Mouse (Mus musculus) cerebellum, postnatal 10 days (tissue): ENCODE results near the gene Palm.

Experiments
- DNase-seq, 2 experiments: peaks; one replicate each; pipeline ENCODE4 v3.0.0; 2021; ENCODE audit warnings: mixed read lengths in 2 of 2

Gene Palm

GRCm38 (mm10) chr10:79832026-79832785, 38.8 kb downstream of the Palm start:
- no peak for DNase-seq

GRCm38 (mm10) chr10:79832786-79833181, 39.4 kb downstream of the Palm start:
- no peak for DNase-seq

DNA sequence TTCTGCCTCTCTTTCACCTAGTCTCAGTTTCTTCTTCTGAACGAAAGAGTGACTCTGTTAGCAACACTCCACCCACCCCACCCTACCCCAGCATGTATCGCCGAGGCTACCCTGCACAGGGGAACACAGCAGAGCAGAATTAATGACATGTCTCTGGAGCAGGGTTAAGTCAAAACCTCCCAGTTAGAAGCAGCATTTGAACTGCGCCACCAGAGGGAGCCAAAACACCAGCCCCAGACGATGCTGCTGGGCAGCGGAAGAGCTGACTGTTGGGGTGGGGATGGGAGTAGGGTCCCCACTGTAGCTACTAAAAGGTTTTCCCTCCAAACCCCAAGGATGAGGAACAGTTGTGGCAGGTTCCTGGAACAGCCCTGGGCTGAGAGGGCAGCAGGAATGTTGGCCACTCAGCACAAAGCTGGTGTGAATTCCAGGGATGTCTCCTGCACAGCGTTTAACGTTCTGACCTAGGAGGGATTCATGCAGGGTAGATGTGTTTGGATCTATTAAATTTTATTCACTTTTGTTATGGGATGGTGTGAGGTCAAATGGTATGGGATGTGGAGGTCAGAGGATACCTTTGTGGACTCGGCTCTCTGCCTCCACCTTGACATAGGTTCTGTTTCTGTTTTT, 41.5 kb downstream of the Palm start:
- peak; percentile 90 to 92 for DNase-seq

DNA sequence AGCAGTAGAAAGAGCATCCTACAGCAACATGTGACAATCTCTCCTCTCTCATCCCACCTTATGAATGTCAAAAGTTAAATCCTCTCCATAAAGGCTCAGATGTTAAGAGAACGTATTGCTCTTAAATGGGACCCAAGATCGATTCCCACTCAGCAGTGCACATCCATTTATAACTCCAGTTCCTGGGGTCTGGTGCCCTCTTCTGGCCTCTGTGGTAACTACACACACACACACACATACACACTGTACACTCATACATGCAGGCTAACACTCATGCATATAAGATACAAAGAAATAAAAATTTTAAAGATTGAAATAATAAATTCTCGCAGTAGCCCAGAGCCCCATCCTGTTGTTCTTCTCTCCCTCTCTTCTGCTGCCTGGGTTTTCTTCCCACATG, 43.5 kb downstream of the Palm start:
- no peak for DNase-seq

GRCm38 (mm10) chr10:79838151-79838550, 44.8 kb downstream of the Palm start:
- no peak for DNase-seq

DNA sequence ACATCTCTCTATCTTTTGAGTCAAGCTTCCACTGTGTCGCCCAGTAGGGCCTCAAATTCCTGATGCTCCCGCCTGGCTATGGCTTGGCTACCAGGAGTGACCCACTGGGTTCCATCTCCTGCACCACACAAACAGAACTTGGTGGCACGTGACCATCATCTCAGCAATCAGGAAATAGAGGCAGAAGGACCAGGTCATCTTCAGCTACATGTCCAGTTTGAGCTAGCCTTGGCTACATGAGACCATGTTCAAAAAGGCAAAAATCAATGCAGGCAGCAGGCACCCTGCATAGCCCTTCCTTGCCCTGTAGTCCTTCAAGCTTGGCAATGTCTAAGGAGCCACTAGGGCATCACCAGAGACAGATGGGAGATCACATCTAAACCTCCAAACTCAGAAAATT, 46.7 kb downstream of the Palm start:
- DNase-seq: no peak

DNA sequence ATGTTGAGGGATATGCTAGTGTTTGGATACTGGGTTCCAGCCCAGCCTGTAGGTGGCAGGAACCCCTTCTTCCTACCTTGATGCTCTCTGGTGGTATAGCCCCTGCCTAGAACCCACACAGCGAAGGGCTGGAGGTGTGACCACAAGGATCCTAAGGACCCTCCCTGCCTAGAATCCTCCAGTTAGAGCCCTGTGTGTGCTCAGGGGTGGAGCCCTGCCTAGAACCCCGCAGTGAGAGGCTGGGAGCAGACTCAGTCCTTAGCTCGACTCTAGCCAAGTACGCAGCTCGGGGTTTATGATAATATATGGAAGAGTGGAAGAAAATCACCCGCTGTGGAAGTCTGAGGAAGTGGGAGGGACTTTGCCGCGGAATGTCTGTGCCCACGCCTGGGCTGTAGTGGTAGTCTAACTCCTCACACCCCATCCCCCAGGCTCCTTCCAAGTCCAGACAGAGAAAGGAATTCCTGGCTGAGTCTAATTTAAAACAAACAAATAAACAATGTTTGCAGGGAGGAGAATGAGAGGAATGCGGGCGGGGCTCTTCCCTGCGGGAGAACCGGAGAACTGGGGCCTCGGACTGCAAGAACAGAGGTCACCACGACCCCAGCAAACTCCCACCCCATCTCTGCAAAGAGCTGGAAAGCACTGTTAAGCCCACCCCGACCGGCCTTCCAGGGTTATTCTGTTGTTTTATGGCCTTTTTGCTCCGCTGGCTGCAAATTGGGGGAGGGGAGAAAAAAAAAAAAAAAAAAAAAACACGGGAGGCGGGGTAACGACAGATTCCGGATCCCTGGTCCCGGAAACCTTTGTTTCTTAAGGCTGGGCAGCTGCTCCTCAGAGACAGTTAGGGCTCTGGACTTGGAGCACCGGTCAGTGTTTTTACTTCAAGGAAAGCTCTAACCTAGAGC, 47.5 kb downstream of the Palm start:
- peak; percentile 72 to 76 for DNase-seq

- DNase-seq: no peak
These were observed 49.0 kb downstream of the Palm start for GRCm38 (mm10) chr10:79842322-79842721.

- DNase-seq: peak in 1 of 2 experiments; percentile 63
These were observed 50.1 kb downstream of the Palm start for GRCm38 (mm10) chr10:79843476-79843875.

GRCm38 (mm10) chr10:79846553-79846952, 53.2 kb downstream of the Palm start:
- DNase-seq: no peak

DNA sequence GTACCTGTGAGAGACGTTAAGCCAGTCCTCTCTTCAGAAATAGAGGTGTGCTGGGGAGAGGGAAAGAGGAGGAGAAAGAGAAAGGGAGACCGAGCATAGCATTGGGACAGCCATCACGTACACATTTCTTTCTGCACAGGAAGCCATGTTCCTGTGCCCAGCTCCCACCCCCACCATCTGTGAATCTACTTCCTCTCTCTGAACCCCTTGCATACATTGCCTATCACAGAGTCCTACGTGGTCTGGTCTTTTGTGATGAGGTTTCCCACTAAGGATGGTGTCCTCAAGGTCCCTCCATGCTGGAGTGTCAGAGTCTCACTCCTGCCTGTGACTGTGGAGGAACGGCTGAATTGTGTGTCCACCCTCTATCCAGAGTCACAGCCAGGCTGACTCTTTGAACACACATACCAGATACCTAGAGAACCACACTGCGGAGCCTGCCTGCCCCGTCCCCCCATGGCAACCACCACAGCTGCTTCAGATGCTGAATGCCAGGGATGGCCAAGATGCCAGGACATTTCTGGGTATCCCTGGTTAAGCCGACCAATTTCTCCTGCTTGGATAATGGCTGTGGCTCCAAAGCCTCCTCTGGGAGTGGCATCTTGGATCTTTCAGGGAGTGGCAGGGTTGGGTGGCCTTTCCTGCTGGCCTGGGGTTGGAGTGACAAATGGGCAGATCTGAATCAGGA, 56.7 kb downstream of the Palm start:
- DNase-seq: no peak

DNA sequence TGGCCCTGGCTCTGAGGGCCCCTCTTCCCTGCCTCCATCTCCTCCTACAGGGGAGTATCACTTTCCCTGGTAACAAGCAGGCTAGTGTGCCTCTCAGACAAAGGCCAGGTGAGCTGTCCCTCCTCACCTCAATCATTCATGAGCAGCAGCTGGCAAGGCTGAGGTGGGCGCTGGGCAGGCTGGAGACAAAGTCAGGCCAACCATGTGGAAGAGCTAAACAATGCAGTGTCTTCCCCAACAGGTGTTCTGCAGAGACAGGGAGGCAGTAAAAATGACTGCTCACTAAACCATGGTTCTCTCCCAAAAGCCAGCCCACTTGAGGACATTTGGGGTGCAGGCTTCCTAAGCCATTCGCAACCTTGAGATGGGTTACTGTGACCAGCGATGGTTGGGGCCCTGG, 58.3 kb downstream of the Palm start:
- no peak for DNase-seq

GRCm38 (mm10) chr10:79852107-79852789, 58.9 kb downstream of the Palm start:
- no peak for DNase-seq

DNA sequence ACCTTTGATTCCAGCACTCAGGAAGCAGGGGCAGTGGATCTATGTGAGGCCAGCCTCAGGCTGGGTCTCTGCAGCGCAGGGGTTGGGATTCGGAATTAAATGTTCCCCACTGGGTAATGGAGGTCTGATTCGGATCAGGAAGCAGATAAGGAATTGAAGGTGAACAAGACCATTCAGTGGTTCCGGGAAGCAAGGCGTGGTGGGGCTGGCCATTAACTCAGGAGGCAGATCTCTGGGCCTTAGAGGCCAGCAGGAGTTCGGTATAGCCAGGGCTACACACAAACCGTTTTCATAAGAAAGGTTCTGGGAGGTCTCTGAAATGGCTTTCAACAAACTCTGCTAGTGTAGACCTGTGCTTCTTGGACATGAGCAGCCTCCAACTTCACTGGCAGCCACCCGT, 59.5 kb downstream of the Palm start:
- DNase-seq: peak in 1 of 2 experiments; percentile 45

DNA sequence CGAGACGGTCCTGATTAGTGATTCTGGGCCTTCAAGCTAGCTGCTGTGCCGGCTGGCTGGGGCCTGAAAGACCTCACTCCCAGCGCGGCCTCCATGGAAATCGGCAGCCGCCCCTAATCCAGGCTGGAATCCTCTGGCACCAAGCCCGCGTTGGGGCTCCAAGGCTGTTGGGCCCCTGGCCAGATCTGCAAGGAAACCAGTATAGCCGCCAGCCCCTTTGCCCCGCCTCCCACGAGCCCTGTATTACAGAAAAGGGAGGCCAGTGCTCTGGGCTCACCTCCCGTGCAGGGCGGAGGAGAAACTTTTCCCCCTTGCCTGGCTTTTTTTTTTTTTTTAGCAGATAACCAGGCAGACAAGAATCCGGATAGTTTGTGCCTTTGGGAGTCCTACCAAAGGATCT, 60.0 kb downstream of the Palm start:
- DNase-seq: peak; percentile 98 to 99

DNA sequence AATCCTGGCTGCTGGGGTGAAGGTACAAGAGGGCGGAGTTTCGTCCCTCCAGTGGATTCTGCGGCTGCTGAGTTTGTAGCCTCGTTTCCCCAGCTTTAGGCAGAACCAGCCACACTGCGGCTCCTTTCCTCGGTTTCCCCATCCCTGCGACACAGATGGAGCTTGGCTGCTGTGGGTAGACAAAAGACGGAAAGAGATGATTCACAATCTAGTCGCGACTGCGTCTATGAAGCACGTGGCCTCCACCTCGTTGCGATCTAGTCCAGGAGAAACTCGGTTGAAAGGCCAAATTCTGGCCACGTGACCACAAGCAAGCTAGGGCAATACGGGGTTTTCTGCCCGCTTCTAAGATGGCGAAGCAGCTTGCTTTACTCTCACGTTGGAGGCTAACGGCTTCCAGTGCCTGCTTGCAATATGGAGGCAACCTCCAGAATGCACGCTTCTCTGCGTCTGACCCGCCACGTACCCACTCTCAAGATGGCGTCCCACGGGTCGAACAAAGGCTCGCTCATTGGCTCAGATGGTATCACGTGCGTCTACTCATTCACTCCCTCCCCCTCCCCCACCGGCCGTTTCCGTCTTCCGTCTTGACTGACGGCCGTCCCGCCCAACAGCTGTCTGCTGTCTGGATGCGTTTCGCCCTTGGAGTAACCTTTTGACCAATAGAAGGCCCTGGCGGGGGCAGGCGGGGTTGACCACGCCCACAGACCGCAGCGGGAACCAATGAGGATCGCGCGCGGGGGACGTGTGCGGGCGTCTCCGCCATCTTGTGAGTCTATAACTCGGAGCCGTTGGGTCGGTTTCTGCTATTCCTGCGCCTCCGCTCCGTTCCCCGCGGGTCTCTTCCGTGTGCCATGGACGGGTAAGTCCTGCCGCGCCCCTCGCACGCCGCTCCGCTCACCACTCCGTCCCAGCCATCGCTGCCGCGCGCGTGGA, 60.8 kb downstream of the Palm start, which contains the start of gene Ptbp1:
Ptbp1 (plus strand) TSS at position 568 of the 936 bp plus-strand sequence.
- peak; percentile 100 for DNase-seq

DNA sequence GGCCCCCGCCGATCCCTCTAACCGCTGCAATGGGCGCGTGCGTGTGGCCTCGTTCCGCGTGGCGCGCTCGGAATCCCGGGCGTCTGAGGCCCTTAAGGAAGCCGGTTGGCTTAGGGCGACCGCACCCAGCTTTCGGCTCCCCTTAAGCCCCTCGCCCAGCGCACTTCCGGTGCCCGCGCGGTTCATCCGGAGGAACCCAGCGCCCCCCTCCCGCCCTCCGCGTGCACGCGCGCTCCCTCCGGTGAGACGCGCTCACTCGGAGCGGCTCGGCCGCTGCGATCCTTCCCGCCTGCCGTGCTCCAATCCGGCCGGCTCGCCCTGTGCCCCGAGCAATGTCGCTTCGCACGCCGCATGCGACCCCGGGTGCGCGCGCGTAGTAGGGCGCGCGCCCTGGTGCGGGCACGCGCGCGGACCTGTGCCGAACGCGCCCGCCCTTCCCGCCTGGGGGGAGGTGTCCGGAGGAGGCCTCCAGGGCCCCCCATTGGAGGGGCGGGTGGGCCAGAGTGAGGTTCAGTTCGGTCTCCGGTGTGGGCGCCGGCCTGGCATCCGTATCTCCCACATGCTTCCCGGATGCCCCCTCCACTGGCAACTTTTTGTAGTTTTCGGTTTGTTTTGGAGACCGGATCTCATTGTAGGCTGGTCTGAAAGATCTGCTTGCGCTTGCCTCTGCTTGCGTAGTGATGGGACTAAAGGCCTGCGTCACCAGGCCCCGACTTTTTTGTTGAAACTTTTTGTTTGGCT, 61.6 kb downstream of the Palm start:
- DNase-seq: peak; percentile 87 to 88

DNA sequence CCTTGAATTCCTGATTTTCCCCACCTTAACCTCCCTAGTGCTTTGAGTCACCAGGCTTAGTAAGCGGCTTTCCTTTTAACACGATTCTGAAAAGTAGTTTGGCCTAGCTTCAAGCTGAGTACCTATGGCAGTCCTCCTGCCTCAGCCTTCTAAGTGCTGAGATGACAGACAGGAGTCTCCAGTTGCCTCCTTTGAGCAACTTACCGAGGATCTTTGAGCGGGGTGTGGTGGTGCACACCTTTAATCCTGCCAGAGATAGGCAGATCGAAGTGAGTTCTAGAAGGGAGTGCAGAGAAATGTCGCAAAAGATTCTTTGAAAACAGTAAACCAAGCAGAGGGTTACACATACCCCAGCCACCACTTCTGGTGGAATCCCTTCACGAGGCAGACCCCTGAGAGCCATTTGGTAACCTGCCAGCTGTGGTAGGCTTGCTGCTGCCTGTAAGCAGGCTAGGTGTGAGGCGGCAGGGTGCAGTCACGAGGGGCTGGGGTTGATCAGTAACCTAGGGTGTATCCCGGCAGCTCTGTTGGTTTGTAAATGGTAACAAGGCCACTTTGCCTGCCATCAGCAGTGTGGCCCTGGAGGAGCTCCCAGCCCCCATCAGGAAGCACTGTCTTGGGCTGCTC, 62.3 kb downstream of the Palm start:
- peak; percentile 69 to 71 for DNase-seq

- peak; percentile 54 for DNase-seq
These were observed 62.9 kb downstream of the Palm start for GRCm38 (mm10) chr10:79856280-79856679.
